Mouse (Mus musculus) brain, embryonic 14.5 days (tissue): ENCODE measurements around the gene Slbp.

Experiments
- CTCF ChIP-seq: fragments of 200-500 bp; IDR thresholded peaks from 2 replicates; pipeline ENCODE4 v1.5.1; 2012; ENCODE audit warnings: inconsistent platforms, mild to moderate bottlenecking, moderate library complexity, borderline replicate concordance; ENCODE audit not compliant: insufficient read depth, insufficient read length; ENCODE audit errors: extremely low read depth
- POLR2A ChIP-seq: fragments of 200-500 bp; IDR thresholded peaks from 2 replicates; pipeline ENCODE4 v1.6.1; 2012; ENCODE audit warnings: mild to moderate bottlenecking, inconsistent platforms, borderline replicate concordance; ENCODE audit not compliant: poor library complexity, insufficient read depth, insufficient read length, severe bottlenecking; ENCODE audit errors: extremely low read depth

GRCm38 (mm10) chr5:33689852-33690645 is 37.7 kb upstream of the Slbp start:
- TF ChIP-seq CTCF (no peak), POLR2A (no peak)
